9 mouse cellular contexts compared by ENCODE assay signal in genomic region chr8:120505619-120506310, GRCm38 (mm10).
A peak's percentile ranks its signal among the peaks of the same experiment; 100 is the strongest.
DNase-seq lines count a peak whose midpoint lies in the region; ATAC-seq and TF ChIP-seq lines count a peak whose summit lies in the region.
"Had no signal": no experiment of that assay in that cellular context is flagged by ENCODE, and none has a peak within 500 bp of the region (broad histone marks: within the 10 kb centered on the region; RNA-seq: fewer than 3 reads in every experiment).

No protein-coding gene starts in this region.

- H3K9ac ChIP-seq in liver, embryonic 14.5 days (replicated peaks), result no peak overlapping the region

- no peak for TF ChIP-seq EP300 in liver, embryonic 14.5 days (IDR thresholded peaks at IDR 0.05; ENCODE audit: low read depth)

- intact Hi-C loops in left cerebral cortex, postnatal 10 days (cut with DNase I), result no loop called here

- WGBS in heart, embryonic 10.5 days, result 38% methylated on average over 23 of the region's 23 CpGs
- WGBS in liver, embryonic 14.5 days (ENCODE audit: insufficient replicate concordance), result 65% methylated on average over 23 of the region's 23 CpGs

- no peaks in the 10 kb centered on the region for H3K9me3 ChIP-seq in heart, embryonic 10.5 days
- no peaks in the 10 kb centered on the region for H3K9me3 ChIP-seq in liver, embryonic 14.5 days (ENCODE audit: control insufficient read depth, low read length)

- no peak for ATAC-seq in liver, embryonic 14.5 days (ENCODE audit: insufficient read depth)

- TF ChIP-seq POLR2A in brain, embryonic 14.5 days (IDR thresholded peaks at IDR 0.05; ENCODE audit: borderline replicate concordance, extremely low read depth, insufficient read depth, insufficient read length, poor library complexity, severe bottlenecking), result no peak

- peak overlapping the region; percentile 45 for H3K4me3 ChIP-seq in heart, embryonic 10.5 days
- H3K4me3 ChIP-seq in liver, embryonic 14.5 days (ENCODE audit: insufficient read depth in 1 of 2, low read depth in 2 of 2, low read length in 2 of 2), result no peak overlapping the region

- peak overlapping the region; percentile 83 for H3K27ac ChIP-seq in heart, embryonic 10.5 days
- no peak overlapping the region for H3K27ac ChIP-seq in liver, embryonic 14.5 days

- no peak for TF ChIP-seq CTCF in brain, embryonic 14.5 days (IDR thresholded peaks at IDR 0.05; ENCODE audit: borderline replicate concordance, extremely low read depth, insufficient read depth, insufficient read length)
- no peak for TF ChIP-seq CTCF in liver, embryonic 14.5 days (IDR thresholded peaks at IDR 0.05; ENCODE audit: low read depth)

- H3K4me2 ChIP-seq in liver, embryonic 14.5 days (ENCODE audit: low read depth), result peak overlapping the region; percentile 46

- H3K27me3 ChIP-seq in heart, embryonic 10.5 days (ENCODE audit: insufficient read depth, poor library complexity, severe bottlenecking), result no peaks in the 10 kb centered on the region
- no peaks in the 10 kb centered on the region for H3K27me3 ChIP-seq in liver, embryonic 14.5 days (ENCODE audit: control insufficient read depth, insufficient read depth, low read length)
- H3K27me3 ChIP-seq: CH12.LX had no signal

- H3K36me3 ChIP-seq in heart, embryonic 10.5 days, result no peaks in the 10 kb centered on the region; the same call in 1 of the 2 replicates
- no peaks in the 10 kb centered on the region; the same call in 1 of the 2 replicates for H3K36me3 ChIP-seq in liver, embryonic 14.5 days (replicated peaks; ENCODE audit: control insufficient read depth, insufficient read depth, low read depth)

- DNase-seq in heart, embryonic 10.5 days (ENCODE audit: low spot score), result no peak
- DNase-seq in heart, postnatal 4 days, result no peak
- DNase-seq in brain, embryonic 14.5 days (ENCODE audit: low read depth), result peak; percentile 76
- DNase-seq in forelimb bud, embryonic 11.5 days (ENCODE audit: low read depth, low spot score), result peak; percentile 47
- DNase-seq in liver, embryonic 14.5 days (ENCODE audit: low read depth in 3 of 3, low spot score in 3 of 3), result no peak
- no peak for DNase-seq in embryo, embryonic 9.5 days (ENCODE audit: extremely low spot score)
- DNase-seq in left cerebral cortex, postnatal 10 days (ENCODE audit: extremely low spot score in 1 of 2, low spot score in 2 of 2), result no peak
- DNase-seq in gastrocnemius, postnatal 10 days, result no peak

- peaks cover 99% of the 10 kb centered on the region for H3K4me1 ChIP-seq in heart, embryonic 10.5 days
- peaks cover 39 to 49% of the 10 kb centered on the region in 2 experiments for H3K4me1 ChIP-seq in liver, embryonic 14.5 days (replicated peaks; ENCODE audit: control insufficient read depth in 2 of 2, insufficient read depth in 2 of 2, low read length in 1 of 2)

Comparison
In these comparisons a context has a peak if more than half of its experiments do, and no peak if none do; other contexts are left out.
1. DNase-seq: peak in brain, embryonic 14.5 days (single experiment) and forelimb bud, embryonic 11.5 days (single experiment); none in heart, embryonic 10.5 days (single experiment), heart, postnatal 4 days (single experiment), liver, embryonic 14.5 days (0 of 3), embryo, embryonic 9.5 days (single experiment), left cerebral cortex, postnatal 10 days (0 of 2) and gastrocnemius, postnatal 10 days (single experiment).